Mouse (Mus musculus): ENCODE measurements around the gene Rpl31. TPM values are rescaled to one million over a fixed set of nuclear protein-coding genes. Genes with fewer than 3 reads are reported as not detected.

Gene Rpl31
- polyA plus RNA-seq, 1 experiment from 2014 or later, result 756 TPM

- no peak for ATAC-seq (ENCODE audit: low FRiP score, low TSS enrichment)
- WGBS, result 69% methylated on average over 4 of the region's 4 CpGs
- H3K36me3 ChIP-seq (ENCODE audit: control insufficient read depth, insufficient read depth, low read length), result peaks cover 8% of the 10 kb centered on the region; the same call in 1 of the 2 replicates
Measured at GRCm38 (mm10) chr1:39399228-39399627, 31.6 kb downstream of the Rpl31 start.

GRCm38 (mm10) chr1:39400173-39400572, 32.5 kb downstream of the Rpl31 start:
- Histone ChIP-seq H3K4me1 (ENCODE audit: control insufficient read depth, insufficient read depth, low read length) (no peaks in the 10 kb centered on the region), H3K9ac (ENCODE audit: low read depth, low read length) (no peak overlapping the region), H3K9me3 (ENCODE audit: control insufficient read depth, low read length) (no peaks in the 10 kb centered on the region), H3K4me2 (replicated peaks; ENCODE audit: low read depth, low read length) (no peak overlapping the region), H3K4me3 (ENCODE audit: low read length) (no peak overlapping the region), H3K27ac (ENCODE audit: low read depth, low read length) (no peak overlapping the region), H3K36me3 (ENCODE audit: control insufficient read depth, insufficient read depth, low read length) (peaks cover 8% of the 10 kb centered on the region; the same call in 1 of the 2 replicates), H3K27me3 (ENCODE audit: control insufficient read depth, insufficient read depth, low read length) (no peaks in the 10 kb centered on the region)
- ATAC-seq (ENCODE audit: low FRiP score, low TSS enrichment), result no peak
- WGBS, result 91% methylated on average over 3 of the region's 3 CpGs

More at GRCm38 (mm10) chr1:39399228-39399627, 31.6 kb downstream of the Rpl31 start:
- no peak overlapping the region for H3K4me3 ChIP-seq (ENCODE audit: low read length)
- H3K9me3 ChIP-seq (ENCODE audit: control insufficient read depth, low read length), result no peaks in the 10 kb centered on the region
- H3K27ac ChIP-seq (ENCODE audit: low read depth, low read length), result no peak overlapping the region
- H3K9ac ChIP-seq (ENCODE audit: low read depth, low read length), result no peak overlapping the region
- H3K4me1 ChIP-seq (ENCODE audit: control insufficient read depth, insufficient read depth, low read length), result no peaks in the 10 kb centered on the region
- H3K4me2 ChIP-seq (replicated peaks; ENCODE audit: low read depth, low read length), result no peak overlapping the region
- no peaks in the 10 kb centered on the region for H3K27me3 ChIP-seq (ENCODE audit: control insufficient read depth, insufficient read depth, low read length)

GRCm38 (mm10) chr1:39407108-39407507, 39.5 kb downstream of the Rpl31 start:
- Histone ChIP-seq H3K4me3 (ENCODE audit: low read length) (no peak overlapping the region), H3K9me3 (ENCODE audit: control insufficient read depth, low read length) (no peaks in the 10 kb centered on the region), H3K9ac (ENCODE audit: low read depth, low read length) (no peak overlapping the region), H3K4me2 (replicated peaks; ENCODE audit: low read depth, low read length) (no peak overlapping the region), H3K27ac (ENCODE audit: low read depth, low read length) (no peak overlapping the region), H3K4me1 (ENCODE audit: control insufficient read depth, insufficient read depth, low read length) (peaks cover 9% of the 10 kb centered on the region; the same call in 1 of the 2 replicates), H3K27me3 (ENCODE audit: control insufficient read depth, insufficient read depth, low read length) (no peaks in the 10 kb centered on the region), H3K36me3 (ENCODE audit: control insufficient read depth, insufficient read depth, low read length) (peaks cover 4% of the 10 kb centered on the region; the same call in 1 of the 2 replicates)
- ATAC-seq (ENCODE audit: low FRiP score, low TSS enrichment), result no peak
- 68% methylated on average over 4 of the region's 4 CpGs for WGBS

GRCm38 (mm10) chr1:39408123-39408522, 40.5 kb downstream of the Rpl31 start:
- Histone ChIP-seq H3K27me3 (ENCODE audit: control insufficient read depth, insufficient read depth, low read length) (no peaks in the 10 kb centered on the region), H3K36me3 (ENCODE audit: control insufficient read depth, insufficient read depth, low read length) (no peaks in the 10 kb centered on the region), H3K4me1 (ENCODE audit: control insufficient read depth, insufficient read depth, low read length) (peaks cover 9% of the 10 kb centered on the region; the same call in 1 of the 2 replicates), H3K27ac (ENCODE audit: low read depth, low read length) (no peak overlapping the region; the same call in 1 of the 2 replicates), H3K9ac (ENCODE audit: low read depth, low read length) (no peak overlapping the region), H3K4me2 (replicated peaks; ENCODE audit: low read depth, low read length) (no peak overlapping the region), H3K4me3 (ENCODE audit: low read length) (no peak overlapping the region), H3K9me3 (ENCODE audit: control insufficient read depth, low read length) (no peaks in the 10 kb centered on the region)
- 87% methylated on average over 6 of the region's 6 CpGs for WGBS
- no peak for ATAC-seq (ENCODE audit: low FRiP score, low TSS enrichment)

- Histone ChIP-seq H3K4me2 (replicated peaks; ENCODE audit: low read depth, low read length) (no peak overlapping the region), H3K9ac (ENCODE audit: low read depth, low read length) (no peak overlapping the region), H3K9me3 (ENCODE audit: control insufficient read depth, low read length) (no peaks in the 10 kb centered on the region), H3K36me3 (ENCODE audit: control insufficient read depth, insufficient read depth, low read length) (no peaks in the 10 kb centered on the region), H3K4me1 (ENCODE audit: control insufficient read depth, insufficient read depth, low read length) (peaks cover 9% of the 10 kb centered on the region; the same call in 1 of the 2 replicates), H3K4me3 (ENCODE audit: low read length) (no peak overlapping the region), H3K27ac (ENCODE audit: low read depth, low read length) (no peak overlapping the region; the same call in 1 of the 2 replicates), H3K27me3 (ENCODE audit: control insufficient read depth, insufficient read depth, low read length) (no peaks in the 10 kb centered on the region)
- no peak for ATAC-seq (ENCODE audit: low FRiP score, low TSS enrichment)
- WGBS, result 47% methylated on average over 7 of the region's 7 CpGs
Measured at GRCm38 (mm10) chr1:39408668-39409067, 41.0 kb downstream of the Rpl31 start.

GRCm38 (mm10) chr1:39410085-39410821, 42.6 kb downstream of the Rpl31 start:
- WGBS, result 52% methylated on average over 19 of the region's 19 CpGs
- H3K27ac ChIP-seq (ENCODE audit: low read depth, low read length), result no peak overlapping the region
- no peak overlapping the region for H3K4me3 ChIP-seq (ENCODE audit: low read length)
- no peak overlapping the region for H3K4me2 ChIP-seq (replicated peaks; ENCODE audit: low read depth, low read length)
- H3K36me3 ChIP-seq (ENCODE audit: control insufficient read depth, insufficient read depth, low read length), result no peaks in the 10 kb centered on the region
- H3K27me3 ChIP-seq (ENCODE audit: control insufficient read depth, insufficient read depth, low read length), result no peaks in the 10 kb centered on the region
- H3K9me3 ChIP-seq (ENCODE audit: control insufficient read depth, low read length), result no peaks in the 10 kb centered on the region
- no peak overlapping the region for H3K9ac ChIP-seq (ENCODE audit: low read depth, low read length)
- H3K4me1 ChIP-seq (ENCODE audit: control insufficient read depth, insufficient read depth, low read length), result peaks cover 9% of the 10 kb centered on the region; the same call in 1 of the 2 replicates
- no peak for ATAC-seq (ENCODE audit: low FRiP score, low TSS enrichment)

DNA sequence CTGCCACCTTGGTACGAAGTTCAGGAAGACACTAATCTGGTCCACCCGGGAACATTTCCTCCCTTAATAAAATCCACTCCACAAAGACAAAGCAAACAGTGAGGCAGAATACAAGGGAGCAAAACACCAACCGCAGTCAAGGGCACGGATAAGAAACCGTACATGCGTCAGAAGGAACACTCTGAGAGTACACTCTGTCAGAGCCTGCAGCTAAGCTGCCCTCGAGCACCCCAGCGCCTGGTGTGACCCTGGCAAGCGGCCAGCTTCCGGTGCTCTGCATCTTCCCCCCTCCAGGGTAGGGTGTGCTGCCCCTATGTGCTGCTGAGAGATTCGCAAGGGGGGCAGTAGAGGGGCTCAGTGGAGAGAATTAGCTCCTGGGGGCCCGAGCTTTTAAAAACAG, 50.2 kb downstream of the Rpl31 start:
- H3K4me1 ChIP-seq (ENCODE audit: control insufficient read depth, insufficient read depth, low read length), result no peaks in the 10 kb centered on the region
- 47% methylated on average over 12 of the region's 12 CpGs for WGBS
- no peaks in the 10 kb centered on the region for H3K27me3 ChIP-seq (ENCODE audit: control insufficient read depth, insufficient read depth, low read length)
- H3K27ac ChIP-seq (ENCODE audit: low read depth, low read length), result no peak overlapping the region
- H3K4me2 ChIP-seq (replicated peaks; ENCODE audit: low read depth, low read length), result no peak overlapping the region
- H3K4me3 ChIP-seq (ENCODE audit: low read length), result no peak overlapping the region
- no peak overlapping the region for H3K9ac ChIP-seq (ENCODE audit: low read depth, low read length)
- H3K36me3 ChIP-seq (ENCODE audit: control insufficient read depth, insufficient read depth, low read length), result no peaks in the 10 kb centered on the region
- H3K9me3 ChIP-seq (ENCODE audit: control insufficient read depth, low read length), result no peaks in the 10 kb centered on the region
- no peak for ATAC-seq (ENCODE audit: low FRiP score, low TSS enrichment)

DNA sequence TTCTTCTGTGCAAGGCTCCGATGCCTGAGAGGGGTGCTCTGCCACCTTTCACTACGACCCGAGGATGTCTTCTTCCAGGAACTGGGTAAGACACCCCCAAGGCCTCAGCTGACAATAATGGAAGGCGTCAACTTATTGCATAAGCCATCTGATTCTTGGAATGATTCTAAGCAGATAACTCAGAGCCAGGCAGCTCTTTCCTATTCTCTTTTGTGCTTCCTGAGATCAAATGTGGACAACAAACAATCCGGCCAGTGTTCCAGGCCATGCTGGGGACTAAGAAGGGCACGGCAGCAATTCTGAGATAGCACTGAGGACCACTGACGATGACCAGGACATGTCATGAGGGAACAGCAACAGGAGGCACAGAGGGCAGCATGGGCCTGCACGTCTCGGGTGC, 51.2 kb downstream of the Rpl31 start:
- WGBS, result 88% methylated on average over 9 of the region's 9 CpGs
- no peak overlapping the region for H3K4me3 ChIP-seq (ENCODE audit: low read length)
- no peak overlapping the region for H3K9ac ChIP-seq (ENCODE audit: low read depth, low read length)
- H3K9me3 ChIP-seq (ENCODE audit: control insufficient read depth, low read length), result no peaks in the 10 kb centered on the region
- H3K36me3 ChIP-seq (ENCODE audit: control insufficient read depth, insufficient read depth, low read length), result no peaks in the 10 kb centered on the region
- H3K4me2 ChIP-seq (replicated peaks; ENCODE audit: low read depth, low read length), result no peak overlapping the region
- no peaks in the 10 kb centered on the region for H3K4me1 ChIP-seq (ENCODE audit: control insufficient read depth, insufficient read depth, low read length)
- H3K27ac ChIP-seq (ENCODE audit: low read depth, low read length), result no peak overlapping the region
- no peak for ATAC-seq (ENCODE audit: low FRiP score, low TSS enrichment)
- H3K27me3 ChIP-seq (ENCODE audit: control insufficient read depth, insufficient read depth, low read length), result no peaks in the 10 kb centered on the region

- no peaks in the 10 kb centered on the region for H3K4me1 ChIP-seq (ENCODE audit: control insufficient read depth, insufficient read depth, low read length)
- WGBS, result 93% methylated on average over 6 of the region's 6 CpGs
- no peak for ATAC-seq (ENCODE audit: low FRiP score, low TSS enrichment)
Measured at GRCm38 (mm10) chr1:39420987-39421386, 53.3 kb downstream of the Rpl31 start.

More at GRCm38 (mm10) chr1:39420987-39421386, 53.3 kb downstream of the Rpl31 start:
- Histone ChIP-seq H3K4me2 (replicated peaks; ENCODE audit: low read depth, low read length) (no peak overlapping the region), H3K36me3 (ENCODE audit: control insufficient read depth, insufficient read depth, low read length) (no peaks in the 10 kb centered on the region; the same call in 1 of the 2 replicates), H3K9me3 (ENCODE audit: control insufficient read depth, low read length) (no peaks in the 10 kb centered on the region), H3K9ac (ENCODE audit: low read depth, low read length) (no peak overlapping the region), H3K27me3 (ENCODE audit: control insufficient read depth, insufficient read depth, low read length) (no peaks in the 10 kb centered on the region), H3K27ac (ENCODE audit: low read depth, low read length) (no peak overlapping the region), H3K4me3 (ENCODE audit: low read length) (no peak overlapping the region)
